20 mouse cellular contexts compared by ENCODE assay signal in genomic region chr5:117306826-117307225, GRCm38 (mm10). TPM values are rescaled to one million over a fixed set of nuclear protein-coding genes. Genes with fewer than 3 reads are reported as not detected.
DNase-seq lines count a peak whose midpoint lies in the region; ATAC-seq and TF ChIP-seq lines count a peak whose summit lies in the region.
"Had no signal": no experiment of that assay in that cellular context is flagged by ENCODE, and none has a peak within 500 bp of the region (broad histone marks: within the 10 kb centered on the region; RNA-seq: fewer than 3 reads in every experiment).

No protein-coding gene starts in this region.

- 0 out of 2 replicates have a peak, but pooled peaks cover 3% of the 10 kb centered on the region for H3K9me3 ChIP-seq in liver, postnatal 0 days (ENCODE audit: low read length)
- H3K9me3 ChIP-seq in liver, embryonic 11.5 days (ENCODE audit: control insufficient read depth, low read length), result no peaks in the 10 kb centered on the region
- H3K9me3 ChIP-seq: embryonic facial prominence, embryonic 15.5 days; forebrain, embryonic 13.5 days; hindbrain, embryonic 13.5 days; lung, embryonic 15.5 days; midbrain, embryonic 12.5 days had no signal

- H3K9ac ChIP-seq in liver, postnatal 0 days (replicated peaks), result no peak overlapping the region
- no peak overlapping the region for H3K9ac ChIP-seq in liver, embryonic 11.5 days (ENCODE audit: low read depth, low read length)
- H3K9ac ChIP-seq: embryonic facial prominence, embryonic 15.5 days; forebrain, embryonic 13.5 days; hindbrain, embryonic 13.5 days; liver, embryonic 13.5 days; lung, embryonic 15.5 days; midbrain, embryonic 12.5 days had no signal

- no peak overlapping the region for H3K4me3 ChIP-seq in gastrocnemius, adult 2 months
- H3K4me3 ChIP-seq in liver, postnatal 0 days (ENCODE audit: low read depth, low read length), result no peak overlapping the region
- H3K4me3 ChIP-seq in liver, embryonic 11.5 days (ENCODE audit: low read depth, low read length), result no peak overlapping the region
- H3K4me3 ChIP-seq: embryonic facial prominence, embryonic 10.5 days; embryonic facial prominence, embryonic 15.5 days; forebrain, embryonic 13.5 days; hindbrain, embryonic 13.5 days; liver, embryonic 13.5 days; lung, embryonic 15.5 days; megakaryocyte, embryonic 14.5 days; midbrain, embryonic 12.5 days had no signal

- TF ChIP-seq EP300 in liver, postnatal 0 days (IDR thresholded peaks at IDR 0.05; ENCODE audit: low read depth), result no peak

- peak; percentile 20; the same call in 1 of the 2 replicates for TF ChIP-seq CTCF in gastrocnemius, adult 2 months (IDR thresholded peaks at IDR 0.05)
- TF ChIP-seq CTCF in liver, postnatal 0 days (IDR thresholded peaks at IDR 0.05; ENCODE audit: low read depth), result 0 out of 2 replicates have a peak, but pooled peaks have one; percentile 7

- DNase-seq in gastrocnemius, adult 2 months, result no peak
- no peak for DNase-seq in gastrocnemius, adult 8-10 months (ENCODE audit: low spot score in 2 of 2)
- no peak for DNase-seq in liver, postnatal 0 days
- DNase-seq in liver, embryonic 11.5 days (ENCODE audit: low spot score), result no peak
- DNase-seq in A20 (ENCODE audit: low read depth, low spot score), result peak; percentile 42
- DNase-seq in R1 (ENCODE audit: low read depth, low spot score), result peak; percentile 52
- no peak for DNase-seq in frontal cortex, adult 2 months (ENCODE audit: extremely low spot score in 1 of 2, low spot score in 1 of 2)
- DNase-seq: kidney, adult 18-20 months; layer of hippocampus, postnatal 36 days; liver, embryonic 13.5 days; right cerebral cortex, postnatal 14 days; thymus, postnatal 25 days had no signal

- H3K27me3 ChIP-seq in liver, postnatal 0 days (ENCODE audit: insufficient read depth, low read length), result no peaks in the 10 kb centered on the region
- H3K27me3 ChIP-seq in liver, embryonic 11.5 days (replicated peaks; ENCODE audit: control insufficient read depth, insufficient read depth, low read length), result no peaks in the 10 kb centered on the region
- H3K27me3 ChIP-seq: embryonic facial prominence, embryonic 15.5 days; forebrain, embryonic 13.5 days; hindbrain, embryonic 13.5 days; liver, embryonic 13.5 days; lung, embryonic 15.5 days; midbrain, embryonic 12.5 days had no signal

- WGBS in liver, postnatal 0 days (ENCODE audit: insufficient replicate concordance), result 76% methylated on average over 2 of the region's 2 CpGs
- WGBS in liver, embryonic 11.5 days, result 86% methylated on average over 2 of the region's 2 CpGs

- no peak for ATAC-seq in liver, postnatal 0 days
- no peak for ATAC-seq in liver, embryonic 11.5 days (replicated peaks; ENCODE audit: low FRiP score)
- ATAC-seq: forebrain, embryonic 13.5 days had no signal

- intact Hi-C loops in gastrocnemius, adult 2 months (cut with DNase I), result loop anchor here (5.0 kb wide), 4 partner anchors 80 to 190 kb away; partner anchors contain the start of genes Rfc5 and Suds3

- no peaks in the 10 kb centered on the region for H3K4me1 ChIP-seq in liver, postnatal 0 days (ENCODE audit: insufficient read depth)
- no peaks in the 10 kb centered on the region for H3K4me1 ChIP-seq in liver, embryonic 11.5 days (replicated peaks; ENCODE audit: control insufficient read depth, insufficient read depth, low read length)
- H3K4me1 ChIP-seq: embryonic facial prominence, embryonic 10.5 days; embryonic facial prominence, embryonic 15.5 days; forebrain, embryonic 13.5 days; liver, embryonic 13.5 days; lung, embryonic 15.5 days had no signal

- no peak overlapping the region for H3K4me2 ChIP-seq in liver, postnatal 0 days (ENCODE audit: low read depth, low read length)
- no peak overlapping the region for H3K4me2 ChIP-seq in liver, embryonic 11.5 days
- H3K4me2 ChIP-seq: embryonic facial prominence, embryonic 15.5 days; forebrain, embryonic 13.5 days; heart, embryonic 11.5 days; hindbrain, embryonic 13.5 days; liver, embryonic 13.5 days; lung, embryonic 15.5 days; midbrain, embryonic 12.5 days had no signal

- H3K27ac ChIP-seq in gastrocnemius, adult 2 months, result no peak overlapping the region
- no peak overlapping the region for H3K27ac ChIP-seq in liver, postnatal 0 days (ENCODE audit: low read depth)
- no peak overlapping the region for H3K27ac ChIP-seq in liver, embryonic 11.5 days (ENCODE audit: low read depth, low read length)
- H3K27ac ChIP-seq: embryonic facial prominence, embryonic 10.5 days; embryonic facial prominence, embryonic 15.5 days; forebrain, embryonic 13.5 days; hindbrain, embryonic 13.5 days; liver, embryonic 13.5 days; lung, embryonic 15.5 days; midbrain, embryonic 12.5 days had no signal

- no peaks in the 10 kb centered on the region for H3K36me3 ChIP-seq in liver, postnatal 0 days (replicated peaks; ENCODE audit: insufficient read depth, low read length)
- no peaks in the 10 kb centered on the region for H3K36me3 ChIP-seq in liver, embryonic 11.5 days (ENCODE audit: control insufficient read depth, insufficient read depth, low read length)
- H3K36me3 ChIP-seq: embryonic facial prominence, embryonic 10.5 days; embryonic facial prominence, embryonic 15.5 days; hindbrain, embryonic 13.5 days; liver, embryonic 13.5 days; lung, embryonic 15.5 days; midbrain, embryonic 12.5 days had no signal

RNA-seq across cellular contexts. Expression of gene Vsig10, which starts 12.1 kb away (rescaled TPM):
- total RNA-seq in gastrocnemius, adult 2 months (2021), result 1 to 10 TPM; 5.2 to 5.3 TPM
- 1 to 10 TPM; 5.5 to 7.5 (median 6.9) TPM for total RNA-seq in gastrocnemius, adult 8-10 months (2022)
- 2.1 and 2.9 TPM in 2 replicates for polyA plus RNA-seq in liver, postnatal 0 days (2015; fragmentation: Nextera tagmentation; extraction: Ambion mirVana)
- polyA plus RNA-seq in liver, embryonic 11.5 days (2014; fragmentation: Nextera tagmentation; extraction: Ambion mirVana), result 1.4 and 2.2 TPM in 2 replicates
- polyA plus RNA-seq in frontal cortex, adult 2 months (2012; rRNA removed), result 1.6 and 2.4 TPM in 2 replicates

RNA-seq across cellular contexts. Expression of gene Pebp1, which starts 19.4 kb away (rescaled TPM):
- 100 to 1,000 TPM; 333 to 344 TPM for total RNA-seq in gastrocnemius, adult 2 months (2021)
- 100 to 1,000 TPM; 366 to 419 (median 400) TPM for total RNA-seq in gastrocnemius, adult 8-10 months (2022)
- 120 and 129 TPM in 2 replicates for polyA plus RNA-seq in liver, postnatal 0 days (2015; fragmentation: Nextera tagmentation; extraction: Ambion mirVana)
- 572 and 580 TPM in 2 replicates for polyA plus RNA-seq in liver, embryonic 11.5 days (2014; fragmentation: Nextera tagmentation; extraction: Ambion mirVana)
- 740 and 785 TPM in 2 replicates for polyA plus RNA-seq in frontal cortex, adult 2 months (2012; rRNA removed)

RNA-seq across cellular contexts. Expression of gene Wsb2, which starts 50.3 kb away (rescaled TPM):
- total RNA-seq in gastrocnemius, adult 2 months (2021), result 10 to 100 TPM; 88.0 to 97.7 TPM
- 100 to 1,000 TPM in 3 of 4 experiments, 10 to 100 TPM in 1; 94.3 to 146 (median 115) TPM for total RNA-seq in gastrocnemius, adult 8-10 months (2022)
- 31.7 and 32.3 TPM in 2 replicates for polyA plus RNA-seq in liver, postnatal 0 days (2015; fragmentation: Nextera tagmentation; extraction: Ambion mirVana)
- polyA plus RNA-seq in liver, embryonic 11.5 days (2014; fragmentation: Nextera tagmentation; extraction: Ambion mirVana), result 36.3 and 45.8 TPM in 2 replicates
- polyA plus RNA-seq in frontal cortex, adult 2 months (2012; rRNA removed), result 328 and 398 TPM in 2 replicates

Comparison
In these comparisons a context has a peak if more than half of its experiments do, and no peak if none do; other contexts are left out.
1. DNase-seq: peak in A20 (single experiment) and R1 (single experiment); none in gastrocnemius, adult 2 months (single experiment), gastrocnemius, adult 8-10 months (0 of 2), liver, postnatal 0 days (single experiment), liver, embryonic 11.5 days (single experiment) and frontal cortex, adult 2 months (0 of 2).